Mouse (Mus musculus) kidney, embryonic 14.5 days (tissue): ENCODE results near the gene Mettl7a2. TPM values are rescaled to one million over a fixed set of nuclear protein-coding genes. Genes with fewer than 3 reads are reported as not detected.
"Not testable (repeated sequence)": the region's sequence is repeated elsewhere in the genome, so short reads cannot be mapped to it uniquely, and the experiment has no call there.

ENCODE experiments used
- ATAC-seq: fragments of 200-750 bp; cut with Nextera tagmentation; 2 replicates; pipeline ENCODE4 v1.8.0; 2017; ENCODE audit warnings: moderate number of reproducible peaks, mild to moderate bottlenecking, moderate TSS enrichment, moderate library complexity; ENCODE audit not compliant: low FRiP score, low TSS enrichment
- H3K27ac ChIP-seq: fragments of 300-500 bp; sonication (generic); 2 replicates; pipeline ENCODE4 v1.5.1; 2014; ENCODE audit warnings: low read depth, mild to moderate bottlenecking, low read length, moderate library complexity, mixed read lengths
- H3K27me3 ChIP-seq: fragments of 300-500 bp; sonication (generic); 2 replicates; pipeline ENCODE4 v1.6.1; 2014; ENCODE audit warnings: mild to moderate bottlenecking, low read length; ENCODE audit not compliant: control insufficient read depth, insufficient read depth
- H3K36me3 ChIP-seq: fragments of 300-500 bp; sonication (generic); 2 replicates; pipeline ENCODE4 v1.6.1; 2014; ENCODE audit warnings: low read length, mixed read lengths; ENCODE audit not compliant: control insufficient read depth, insufficient read depth
- H3K4me1 ChIP-seq: fragments of 300-500 bp; sonication (generic); 2 replicates; pipeline ENCODE4 v1.6.1; 2014; ENCODE audit warnings: low read length, mixed read lengths; ENCODE audit not compliant: control insufficient read depth, insufficient read depth
- H3K4me2 ChIP-seq: fragments of 300-500 bp; sonication (generic); replicated peaks from 2 replicates; pipeline ENCODE4 v1.6.1; 2014; ENCODE audit warnings: low read depth, mild to moderate bottlenecking, low read length
- H3K4me3 ChIP-seq: fragments of 300-500 bp; sonication (generic); 2 replicates; pipeline ENCODE4 v1.5.1; 2014; ENCODE audit warnings: mild to moderate bottlenecking, low read length
- H3K9ac ChIP-seq: fragments of 300-500 bp; sonication (generic); 2 replicates; pipeline ENCODE4 v1.6.1; 2014; ENCODE audit warnings: low read depth, mild to moderate bottlenecking, low read length, moderate library complexity
- H3K9me3 ChIP-seq: fragments of 300-500 bp; sonication (generic); 2 replicates; pipeline ENCODE4 v1.6.1; 2016; ENCODE audit warnings: low read length; ENCODE audit not compliant: control insufficient read depth
- WGBS: fragments of 180-500 bp; shearing (Covaris S2); extraction: QIAGEN DNeasy Blood & Tissue Kit; methylation state at CpG from one replicate; pipeline ENCODE4 v1.1.7; 2014; 5-methylcytosine and 5-hydroxymethylcytosine counted together
- polyA plus RNA-seq: library from polyadenylated mRNA; unstranded; fragments of >200 nt; fragmentation: Nextera tagmentation; extraction: Ambion mirVana; gene quantifications from 2 replicates; pipeline ENCODE4 v1.2.1, GENCODE M21; 2014

Gene Mettl7a2
- polyA plus RNA-seq: not detected in 2 replicates

DNA sequence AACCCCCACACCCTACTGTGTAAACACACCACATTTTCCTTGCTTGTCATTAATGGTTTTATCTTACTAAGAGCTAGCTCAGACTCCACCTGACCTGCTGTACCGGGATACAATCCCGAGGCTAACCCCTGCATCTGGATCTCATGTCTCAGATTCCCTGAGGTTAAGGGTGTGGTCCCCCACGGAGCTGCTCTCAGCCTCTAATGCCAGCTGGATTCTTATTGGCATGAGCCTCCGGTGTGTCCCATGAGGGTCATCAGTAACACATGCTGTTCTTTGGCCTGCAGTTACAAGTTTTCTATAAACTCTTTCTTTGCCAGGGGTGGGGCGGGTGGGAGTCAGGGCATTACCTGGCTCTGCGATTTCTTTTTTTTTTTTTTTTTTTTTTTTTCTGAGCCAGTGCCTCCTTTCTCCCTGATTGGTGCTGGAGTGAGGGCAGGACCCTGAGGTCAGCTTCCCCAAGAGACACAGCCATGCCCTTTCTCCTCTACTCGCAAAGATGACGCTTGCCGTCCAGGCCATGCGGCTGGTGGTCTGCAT lies at the start of gene Mettl7a2, which contains the start of gene Methig1:
Gene Mettl7a2, plus strand, starts transcription at position 490 of the 540 bp plus-strand sequence.
Gene Methig1, plus strand, starts transcription at position 439 of the 540 bp plus-strand sequence.
- Histone ChIP-seq H3K9ac (no peak within 1 kb of the TSS), H3K4me1 (no peaks in the 10 kb centered on the region), H3K27me3 (no peaks in the 10 kb centered on the region), H3K27ac (no peak within 1 kb of the TSS), H3K9me3 (no peaks in the 10 kb centered on the region), H3K4me3 (no peak within 1 kb of the TSS), H3K36me3 (no peaks in the 10 kb centered on the region), H3K4me2 (no peak within 1 kb of the TSS)
- no peak for ATAC-seq
- WGBS: 86% methylated on average over 10 of the region's 10 CpGs

DNA sequence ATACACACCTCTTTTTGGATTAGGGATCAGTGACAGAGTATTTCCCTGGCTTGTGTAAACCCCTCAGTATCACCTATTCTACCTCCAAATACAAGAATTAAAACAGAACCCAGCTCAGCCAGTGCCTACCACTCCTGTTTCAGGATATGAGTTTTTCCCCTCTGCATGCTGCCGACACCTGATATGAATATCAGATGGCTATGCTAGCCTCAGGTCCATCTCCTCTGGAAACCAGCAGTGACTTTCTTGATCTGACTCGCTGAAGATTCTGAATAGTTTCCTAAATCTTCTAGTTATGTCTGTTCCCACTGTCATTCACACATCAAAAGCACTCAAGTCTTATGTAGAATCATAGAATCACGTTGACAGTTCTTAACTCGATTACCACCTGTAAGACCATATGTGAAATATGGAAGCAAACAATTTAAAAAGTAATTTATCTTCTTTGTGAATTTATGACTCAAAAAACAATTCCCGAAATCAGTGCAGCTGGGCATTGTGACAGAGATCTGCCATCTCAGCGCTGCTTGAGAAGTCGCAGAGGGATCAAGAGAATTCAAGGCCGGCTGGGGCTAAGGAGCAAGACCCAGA lies 49.5 kb upstream of the Mettl7a2 start:
- Histone ChIP-seq H3K27ac (peak overlapping the region; percentile 88), H3K9ac (no peak overlapping the region), H3K4me1 (peaks cover 6% of the 10 kb centered on the region; the same call in 1 of the 2 replicates), H3K27me3 (no peaks in the 10 kb centered on the region), H3K36me3 (no peaks in the 10 kb centered on the region), H3K4me3 (no peak overlapping the region; the same call in 1 of the 2 replicates), H3K4me2 (peak overlapping the region; percentile 61), H3K9me3 (no peaks in the 10 kb centered on the region)
- 40% methylated on average over 8 of the region's 8 CpGs for WGBS
- ATAC-seq: no peak

DNA sequence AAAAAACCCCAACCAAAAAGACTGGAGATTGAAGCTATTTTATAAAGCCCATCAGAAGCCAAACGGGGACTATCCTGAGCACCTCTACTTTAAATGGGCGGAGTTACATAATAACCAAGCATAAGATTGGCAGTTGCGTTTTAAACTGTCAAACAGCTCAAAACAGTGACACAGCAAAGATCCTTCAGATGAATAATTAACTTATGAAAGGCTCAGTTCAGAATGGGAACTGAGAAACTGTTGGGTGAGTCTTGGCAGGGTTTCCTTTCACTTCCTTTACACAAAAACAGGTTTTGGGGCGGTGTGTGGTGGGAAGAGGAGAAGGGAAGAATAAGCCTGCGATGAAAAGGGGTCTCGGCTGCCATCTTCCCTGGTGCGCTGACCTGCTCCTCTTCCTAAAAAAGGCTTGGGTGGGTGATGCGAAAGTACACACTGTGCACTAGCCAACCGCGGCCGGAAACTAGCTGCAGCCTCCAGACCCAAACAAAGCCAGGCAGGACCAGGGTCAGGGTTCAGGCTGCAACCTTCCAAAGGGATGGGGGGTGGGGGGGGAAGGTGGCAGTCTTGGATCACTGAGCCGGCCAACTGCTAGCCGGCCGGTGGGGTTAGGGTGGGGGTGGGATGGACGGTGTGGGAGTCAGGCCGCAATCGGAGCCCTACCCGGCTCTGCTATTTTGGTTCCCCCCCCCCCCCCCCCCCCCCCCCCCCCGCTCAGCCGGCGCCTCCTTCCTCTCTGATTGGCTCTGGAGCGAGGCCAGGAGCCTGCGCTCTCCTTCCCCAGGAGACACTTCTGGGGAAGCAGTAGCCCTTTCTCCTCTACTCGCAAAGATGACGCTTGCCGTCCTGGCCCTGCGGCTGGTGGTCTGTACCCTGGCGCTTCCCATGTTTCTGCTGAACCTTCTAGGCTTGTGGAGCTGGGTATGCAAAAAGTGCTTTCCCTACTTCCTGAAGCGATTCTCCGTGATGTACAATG lies 48.7 kb upstream of the Mettl7a2 start, which contains the start of gene Mettl7a1:
Gene Mettl7a1, plus strand, starts transcription at position 122 of the 973 bp plus-strand sequence.
- WGBS: 3% methylated on average over 25 of the region's 30 CpGs
- Histone ChIP-seq H3K4me3 (peak within 1 kb of the TSS; percentile 52), H3K27ac (peak within 1 kb of the TSS; percentile 88)

DNA sequence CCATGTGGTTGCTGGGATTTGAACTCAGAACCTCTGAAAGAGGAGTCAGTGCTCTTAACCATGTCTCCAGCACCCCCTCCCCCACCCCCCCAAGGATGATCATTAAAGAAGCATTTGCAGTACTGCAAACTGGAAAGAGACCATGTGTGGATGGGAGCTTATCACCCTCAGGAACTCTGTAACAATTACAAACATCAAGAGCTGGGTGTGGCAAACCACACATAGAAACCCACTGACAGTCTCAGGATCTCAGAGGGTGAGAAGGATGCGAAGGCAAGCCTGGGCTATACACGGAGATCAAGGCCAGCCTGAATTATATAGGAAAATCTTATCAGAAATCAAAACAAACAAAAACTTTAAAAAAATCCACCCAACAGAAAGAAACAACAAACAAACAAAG lies 46.8 kb upstream of the Mettl7a2 start:
- Histone ChIP-seq H3K9me3 (no peaks in the 10 kb centered on the region), H3K27me3 (no peaks in the 10 kb centered on the region), H3K36me3 (no peaks in the 10 kb centered on the region), H3K27ac (no peak overlapping the region), H3K4me1 (peaks cover 6% of the 10 kb centered on the region; the same call in 1 of the 2 replicates), H3K4me2 (no peak overlapping the region; the same call in 1 of the 2 replicates), H3K4me3 (no peak overlapping the region), H3K9ac (no peak overlapping the region)
- ATAC-seq: no peak
- WGBS: 82% methylated on average over 2 of the region's 2 CpGs

More for the DNA sequence above, 48.7 kb upstream of the Mettl7a2 start, which contains the start of gene Mettl7a1:
- H3K4me1 ChIP-seq: peaks cover 6% of the 10 kb centered on the region; the same call in 1 of the 2 replicates
- no peaks in the 10 kb centered on the region for H3K36me3 ChIP-seq
- H3K27me3 ChIP-seq: no peaks in the 10 kb centered on the region
- peak within 1 kb of the TSS; percentile 58; the same call in 1 of the 2 replicates for H3K9ac ChIP-seq
- H3K9me3 ChIP-seq: no peaks in the 10 kb centered on the region
- peak; percentile 83 for ATAC-seq
- H3K4me2 ChIP-seq: peak within 1 kb of the TSS; percentile 61

DNA sequence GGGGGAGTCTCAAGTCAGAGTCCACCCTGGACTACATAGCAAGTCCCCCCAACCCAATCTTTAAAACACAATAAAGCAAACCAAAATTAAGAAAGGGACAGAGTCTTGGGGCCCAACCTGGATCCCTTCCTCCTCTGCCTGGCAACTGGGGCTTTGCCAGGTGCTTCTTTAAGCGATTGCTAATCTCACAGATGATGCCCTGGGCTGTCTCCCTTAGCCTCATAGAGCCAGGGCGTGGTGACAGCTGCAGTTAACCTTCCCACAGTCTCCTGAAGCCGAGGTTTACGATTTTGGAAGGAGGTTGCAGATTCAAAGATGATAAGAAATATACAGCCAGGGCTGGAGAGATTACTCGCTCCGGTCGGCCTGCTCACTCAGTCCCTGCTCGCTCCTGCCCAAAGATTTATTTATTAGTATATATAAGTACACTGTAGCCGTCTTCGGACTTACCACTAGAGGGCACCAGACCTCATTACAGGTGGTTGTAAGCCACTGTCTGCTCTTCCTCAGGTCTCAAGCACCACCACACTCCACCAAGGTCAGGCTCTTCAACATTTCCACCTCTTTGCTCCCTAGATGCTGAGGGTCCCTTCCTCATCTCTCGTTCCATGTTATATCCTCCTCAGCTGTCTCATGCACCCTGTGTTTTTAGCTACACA lies 45.4 kb upstream of the Mettl7a2 start:
- H3K4me3 ChIP-seq, H3K4me1 ChIP-seq, H3K9ac ChIP-seq, H3K9me3 ChIP-seq, H3K27me3 ChIP-seq, H3K4me2 ChIP-seq, H3K27ac ChIP-seq, H3K36me3 ChIP-seq: not testable (repeated sequence)
- 0 out of 2 replicates have a peak, but pooled peaks have one; percentile 50 for ATAC-seq
- 42% methylated on average over 11 of the region's 11 CpGs for WGBS

DNA sequence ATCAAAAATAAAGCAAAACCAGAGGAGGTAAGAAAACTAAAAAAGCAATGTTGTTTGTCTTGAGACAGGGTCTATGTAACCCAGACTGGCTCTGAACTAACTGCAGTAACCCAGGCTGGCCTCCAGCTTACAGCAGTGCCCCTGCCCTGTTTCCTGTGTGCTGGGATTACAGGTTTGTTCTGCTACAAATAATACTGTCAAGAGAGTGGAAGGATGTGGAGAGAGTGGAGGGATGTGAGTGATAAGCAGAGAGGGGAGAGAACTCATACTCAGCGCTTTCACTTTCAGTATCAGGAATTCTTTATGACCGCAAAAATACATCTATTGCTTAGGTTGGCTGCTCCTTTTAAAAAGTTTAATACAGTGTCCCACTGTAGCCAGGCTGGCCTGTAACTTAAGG lies 40.7 kb upstream of the Mettl7a2 start:
- 75% methylated on average over 2 of the region's 2 CpGs for WGBS
- no peaks in the 10 kb centered on the region for H3K9me3 ChIP-seq
- no peaks in the 10 kb centered on the region for H3K4me1 ChIP-seq
- H3K27me3 ChIP-seq: no peaks in the 10 kb centered on the region
- H3K4me3 ChIP-seq: no peak overlapping the region
- 0 out of 2 replicates have a peak, but pooled peaks cover 2% of the 10 kb centered on the region for H3K36me3 ChIP-seq
- no peak overlapping the region for H3K4me2 ChIP-seq
- H3K9ac ChIP-seq: no peak overlapping the region
- no peak for ATAC-seq
- H3K27ac ChIP-seq: no peak overlapping the region

DNA sequence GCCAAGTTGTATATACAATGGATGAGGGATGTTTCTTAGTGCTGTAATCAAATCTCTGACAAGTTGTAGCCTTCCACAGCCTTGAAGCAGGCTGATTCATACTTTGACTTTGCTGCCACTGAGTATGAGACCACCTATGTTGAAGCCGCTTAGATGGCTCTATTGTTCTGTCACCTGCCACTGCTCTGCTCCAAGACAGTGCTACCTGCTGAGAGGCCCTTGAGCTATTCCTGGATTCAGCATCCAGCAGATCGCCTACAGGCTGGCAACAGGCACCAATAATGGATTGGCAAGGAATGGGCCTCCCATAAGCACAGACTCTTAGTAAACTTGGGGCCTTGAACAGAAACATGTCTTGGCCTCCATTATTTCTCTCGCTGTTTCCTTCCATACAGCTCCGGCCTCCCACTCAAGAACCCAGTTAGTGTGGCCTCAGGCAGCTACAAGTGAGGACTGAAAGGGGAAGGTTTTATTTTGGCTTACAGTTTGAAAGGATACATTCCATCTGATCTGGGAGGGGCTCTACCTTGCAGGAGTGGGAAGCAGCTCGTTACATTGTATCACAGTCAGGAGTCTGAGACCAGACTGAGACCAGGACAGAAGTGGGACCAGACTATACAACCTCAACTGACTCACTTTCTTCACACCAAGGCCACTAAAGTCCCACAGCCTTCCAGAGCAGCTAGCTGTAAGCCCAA lies 38.4 kb upstream of the Mettl7a2 start:
- H3K4me2 ChIP-seq: no peak overlapping the region
- 93% methylated on average over 5 of the region's 5 CpGs for WGBS

More for the DNA sequence above, 38.4 kb upstream of the Mettl7a2 start:
- Histone ChIP-seq H3K9ac (no peak overlapping the region), H3K27me3 (no peaks in the 10 kb centered on the region), H3K9me3 (no peaks in the 10 kb centered on the region), H3K36me3 (0 out of 2 replicates have a peak, but pooled peaks cover 2% of the 10 kb centered on the region), H3K4me1 (no peaks in the 10 kb centered on the region), H3K4me3 (no peak overlapping the region), H3K27ac (no peak overlapping the region)
- no peak for ATAC-seq
